Mouse (Mus musculus): ENCODE data around the gene Gm3194. TPM values are rescaled to one million over a fixed set of nuclear protein-coding genes. Genes with fewer than 3 reads are reported as not detected.

The Gm3194 gene
- polyA plus RNA-seq (2015; fragmentation: Illumina TruSeq; extraction: RNeasy Lipid Tissue Mini Kit (QIAGEN cat#74804); ENCODE audit: low read depth, low replicate concordance), result 2.0 TPM

GRCm38 (mm10) chr14:5455367-5455766, at the start of gene Gm3194:
Gene Gm3194, minus strand, starts transcription at chr14:5455467.

GRCm38 (mm10) chr14:5501374-5501773, 46.1 kb upstream of the Gm3194 start, which contains the start of gene Gm3488:
Gene Gm3488, plus strand, starts transcription at chr14:5501674.

GRCm38 (mm10) chr14:5483907-5484306, 28.6 kb upstream of the Gm3194 start, which contains the start of gene Gm3187:
Gene Gm3187, plus strand, starts transcription at chr14:5484207.

GRCm38 (mm10) chr14:5477730-5478129, 22.5 kb upstream of the Gm3194 start, which contains the start of gene Gm8246:
Gene Gm8246, minus strand, starts transcription at chr14:5477830.

GRCm38 (mm10) chr14:5388949-5389348, 66.3 kb downstream of the Gm3194 start, which contains the start of gene Gm3500:
Gene Gm3500, minus strand, starts transcription at chr14:5389049.

Other genes starting within 250 kb of the Gm3194 start
- not detected for gene Gm3526, start 194.9 kb downstream of the Gm3194 start, polyA plus RNA-seq (2015; fragmentation: Illumina TruSeq; extraction: RNeasy Lipid Tissue Mini Kit (QIAGEN cat#74804); ENCODE audit: low read depth, low replicate concordance)
- gene Gm3542, start 120.5 kb downstream of the Gm3194 start, polyA plus RNA-seq (2015; fragmentation: Illumina TruSeq; extraction: RNeasy Lipid Tissue Mini Kit (QIAGEN cat#74804); ENCODE audit: low read depth, low replicate concordance), result not detected
- not detected for gene Gm3500, start 66.4 kb downstream of the Gm3194 start, polyA plus RNA-seq (2015; fragmentation: Illumina TruSeq; extraction: RNeasy Lipid Tissue Mini Kit (QIAGEN cat#74804); ENCODE audit: low read depth, low replicate concordance)
- gene Gm8246, start 22.4 kb upstream of the Gm3194 start, polyA plus RNA-seq (2015; fragmentation: Illumina TruSeq; extraction: RNeasy Lipid Tissue Mini Kit (QIAGEN cat#74804); ENCODE audit: low read depth, low replicate concordance), result not detected
- gene Gm3187, start 28.7 kb upstream of the Gm3194 start, polyA plus RNA-seq (2015; fragmentation: Illumina TruSeq; extraction: RNeasy Lipid Tissue Mini Kit (QIAGEN cat#74804); ENCODE audit: low read depth, low replicate concordance), result not detected
- gene Gm3488, start 46.2 kb upstream of the Gm3194 start, polyA plus RNA-seq (2015; fragmentation: Illumina TruSeq; extraction: RNeasy Lipid Tissue Mini Kit (QIAGEN cat#74804); ENCODE audit: low read depth, low replicate concordance), result 3.3 TPM
- gene Gm3532, start 83.0 kb upstream of the Gm3194 start, polyA plus RNA-seq (2015; fragmentation: Illumina TruSeq; extraction: RNeasy Lipid Tissue Mini Kit (QIAGEN cat#74804); ENCODE audit: low read depth, low replicate concordance), result not detected
- gene Gm8265, start 177.6 kb upstream of the Gm3194 start, polyA plus RNA-seq (2015; fragmentation: Illumina TruSeq; extraction: RNeasy Lipid Tissue Mini Kit (QIAGEN cat#74804); ENCODE audit: low read depth, low replicate concordance), result not detected
- gene Gm9603, start 232.0 kb upstream of the Gm3194 start, polyA plus RNA-seq (2015; fragmentation: Illumina TruSeq; extraction: RNeasy Lipid Tissue Mini Kit (QIAGEN cat#74804); ENCODE audit: low read depth, low replicate concordance), result not detected

Data from brain, adult 10 weeks (tissue).